Mouse (Mus musculus) neural tube, embryonic 11.5 days (tissue): ENCODE data around the gene Klhl30. TPM values are rescaled to one million over a fixed set of nuclear protein-coding genes. Genes with fewer than 3 reads are reported as not detected.

Experiments
- ATAC-seq: fragments of 200-750 bp; cut with Nextera tagmentation; 2 replicates; pipeline ENCODE4 v1.8.0; 2017; ENCODE audit warnings: moderate number of reproducible peaks, mild to moderate bottlenecking, moderate TSS enrichment, moderate library complexity; ENCODE audit not compliant: insufficient read depth, low FRiP score, low TSS enrichment
- DNase-seq: peaks from one replicate; pipeline ENCODE4 v3.0.0-alpha.2; 2015; ENCODE audit warnings: low spot score
- H3K27ac ChIP-seq: fragments of 300-500 bp; sonication (generic); 2 replicates; pipeline ENCODE4 v1.5.1; 2014; ENCODE audit warnings: low read depth, mild to moderate bottlenecking, low read length
- H3K27me3 ChIP-seq: fragments of 300-500 bp; sonication (generic); 2 replicates; pipeline ENCODE4 v1.6.1; 2014; ENCODE audit warnings: mild to moderate bottlenecking, low read length, mixed read lengths; ENCODE audit not compliant: control insufficient read depth, insufficient read depth
- H3K36me3 ChIP-seq: fragments of 300-500 bp; sonication (generic); 2 replicates; pipeline ENCODE4 v1.6.1; 2014; ENCODE audit warnings: mild to moderate bottlenecking, low read length, moderate library complexity, mixed read lengths; ENCODE audit not compliant: control insufficient read depth, insufficient read depth
- H3K4me1 ChIP-seq: fragments of 300-500 bp; sonication (generic); 2 replicates; pipeline ENCODE4 v1.6.1; 2014; ENCODE audit warnings: low read length, mixed read lengths; ENCODE audit not compliant: control insufficient read depth, insufficient read depth
- H3K4me2 ChIP-seq: fragments of 300-500 bp; sonication (generic); 2 replicates; pipeline ENCODE4 v1.6.1; 2014; ENCODE audit warnings: low read depth, mild to moderate bottlenecking, moderate library complexity
- H3K4me3 ChIP-seq: fragments of 300-500 bp; sonication (generic); 2 replicates; pipeline ENCODE4 v1.5.1; 2014; ENCODE audit warnings: low read depth, low read length
- H3K9ac ChIP-seq: fragments of 300-500 bp; sonication (generic); 2 replicates; pipeline ENCODE4 v1.6.1; 2014; ENCODE audit warnings: mild to moderate bottlenecking, low read length
- H3K9me3 ChIP-seq: fragments of 300-500 bp; sonication (generic); 2 replicates; pipeline ENCODE4 v1.6.1; 2016; ENCODE audit warnings: low read length; ENCODE audit not compliant: control insufficient read depth
- WGBS: fragments of 180-500 bp; shearing (Covaris S2); extraction: QIAGEN DNeasy Blood & Tissue Kit; methylation state at CpG from one replicate; pipeline ENCODE4 v1.1.7; 2014; 5-methylcytosine and 5-hydroxymethylcytosine counted together
- polyA plus RNA-seq: library from polyadenylated mRNA; unstranded; fragments of >200 nt; fragmentation: Nextera tagmentation; extraction: Ambion mirVana; gene quantifications from 2 replicates; pipeline ENCODE4 v1.2.1, GENCODE M21; 2014

Klhl30 gene
- polyA plus RNA-seq, 1 experiment from 2014 or later = 0.97 TPM

DNA sequence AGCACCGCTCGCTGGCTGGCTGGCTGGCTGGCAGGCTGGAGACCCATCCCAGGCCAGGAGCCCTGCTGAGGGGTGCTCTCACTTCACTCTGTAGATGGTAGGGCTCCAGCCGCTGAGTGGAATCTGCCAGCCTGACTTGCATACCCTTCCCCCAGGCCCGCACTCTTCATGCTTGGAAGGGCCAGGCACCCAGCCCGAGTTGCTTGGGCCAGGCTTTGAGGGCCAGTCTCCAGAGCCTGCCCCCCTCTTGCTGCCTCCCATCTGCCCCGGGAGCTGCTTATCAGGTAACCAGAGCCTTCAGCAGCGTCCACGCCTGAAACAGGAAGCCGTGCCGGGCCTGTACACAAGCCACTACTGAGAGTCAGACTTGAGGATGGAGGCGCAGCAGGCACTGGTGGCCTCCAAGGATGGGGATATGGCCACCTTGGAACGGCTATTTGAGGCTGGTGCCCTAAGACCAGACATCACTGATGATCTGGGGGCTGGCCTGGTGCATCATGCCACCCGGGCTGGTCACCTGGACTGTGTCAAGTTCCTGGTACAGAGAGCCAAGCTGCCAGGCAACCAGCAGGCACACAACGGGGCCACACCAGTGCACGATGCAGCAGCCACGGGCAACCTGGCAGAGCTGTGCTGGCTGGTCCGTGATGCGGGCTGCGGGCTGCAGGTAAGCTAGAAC, 28.9 kb upstream of the Klhl30 start, which contains the start of gene Espnl:
Gene Espnl, plus strand, starts transcription at position 316 of the 679 bp plus-strand sequence.
- ATAC-seq (no peak), DNase-seq (no peak)
- 84% methylated on average over 19 of the region's 19 CpGs for WGBS
- H3K27me3 ChIP-seq = no peaks in the 10 kb centered on the region
- H3K4me1 ChIP-seq = no peaks in the 10 kb centered on the region
- no peaks in the 10 kb centered on the region for H3K9me3 ChIP-seq
- no peak within 1 kb of the TSS for H3K4me2 ChIP-seq
- H3K36me3 ChIP-seq = no peaks in the 10 kb centered on the region
- no peak within 1 kb of the TSS for H3K9ac ChIP-seq
- no peak within 1 kb of the TSS for H3K27ac ChIP-seq
- H3K4me3 ChIP-seq = no peak within 1 kb of the TSS

DNA sequence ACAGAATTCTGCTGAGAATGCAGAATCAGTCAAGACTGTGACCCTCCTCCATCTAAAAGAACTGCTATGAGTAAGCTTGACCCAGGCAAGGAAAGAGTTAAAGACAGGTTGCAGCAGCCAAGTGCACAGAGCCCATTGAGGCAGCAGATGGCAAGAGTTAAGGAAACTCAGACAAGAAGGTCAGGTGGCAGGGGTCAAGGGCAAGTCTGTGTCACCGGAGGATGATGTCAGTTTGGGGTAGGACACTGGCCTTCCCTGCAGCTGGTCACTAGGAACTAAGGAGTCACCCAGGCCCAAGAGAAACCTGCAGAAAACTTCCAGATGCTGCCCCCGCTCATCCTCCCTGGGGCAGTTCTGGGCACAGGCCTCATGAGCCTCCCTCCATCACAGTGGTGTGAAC, 26.2 kb upstream of the Klhl30 start:
- Histone ChIP-seq H3K36me3 (no peaks in the 10 kb centered on the region), H3K27me3 (no peaks in the 10 kb centered on the region), H3K9me3 (no peaks in the 10 kb centered on the region), H3K4me1 (no peaks in the 10 kb centered on the region), H3K4me3 (no peak overlapping the region), H3K4me2 (no peak overlapping the region), H3K9ac (no peak overlapping the region), H3K27ac (no peak overlapping the region)
- DNase-seq (no peak), ATAC-seq (no peak)
- WGBS = 80% methylated on average over 2 of the region's 2 CpGs

DNA sequence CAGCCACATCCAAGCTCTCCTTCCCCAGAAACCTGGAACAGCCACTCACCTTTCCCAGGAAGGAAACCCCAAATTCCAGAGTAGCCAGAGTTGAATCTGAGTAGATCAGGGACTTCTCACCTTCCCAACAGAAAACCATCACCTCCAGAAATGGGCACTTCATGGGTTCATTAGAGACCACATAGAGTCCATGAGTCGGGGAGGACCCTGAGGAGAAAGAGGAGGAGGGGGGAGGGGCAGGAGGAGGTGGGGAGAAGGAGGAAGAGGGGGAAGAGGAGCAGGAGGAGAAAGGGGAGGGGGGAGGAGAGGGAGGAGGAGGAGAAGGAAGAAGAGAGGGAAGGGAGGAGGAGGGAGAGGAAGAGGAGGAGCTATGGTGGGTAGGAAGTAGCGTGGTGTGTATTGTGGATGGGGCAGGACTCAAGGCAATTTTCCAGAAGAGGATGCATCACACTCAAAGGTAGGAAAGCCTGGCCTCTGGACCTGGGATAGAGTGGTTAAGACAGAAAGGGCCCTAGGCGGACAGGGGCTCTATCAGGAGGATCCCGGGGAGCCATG, 25.3 kb upstream of the Klhl30 start:
- no peak for ATAC-seq
- no peak for DNase-seq
- H3K36me3 ChIP-seq = no peaks in the 10 kb centered on the region
- H3K9ac ChIP-seq = no peak overlapping the region
- H3K4me2 ChIP-seq = no peak overlapping the region
- H3K4me3 ChIP-seq = no peak overlapping the region
- H3K27ac ChIP-seq = no peak overlapping the region
- H3K9me3 ChIP-seq = no peaks in the 10 kb centered on the region
- H3K4me1 ChIP-seq = no peaks in the 10 kb centered on the region
- 88% methylated on average over 4 of the region's 4 CpGs for WGBS
- no peaks in the 10 kb centered on the region for H3K27me3 ChIP-seq

DNA sequence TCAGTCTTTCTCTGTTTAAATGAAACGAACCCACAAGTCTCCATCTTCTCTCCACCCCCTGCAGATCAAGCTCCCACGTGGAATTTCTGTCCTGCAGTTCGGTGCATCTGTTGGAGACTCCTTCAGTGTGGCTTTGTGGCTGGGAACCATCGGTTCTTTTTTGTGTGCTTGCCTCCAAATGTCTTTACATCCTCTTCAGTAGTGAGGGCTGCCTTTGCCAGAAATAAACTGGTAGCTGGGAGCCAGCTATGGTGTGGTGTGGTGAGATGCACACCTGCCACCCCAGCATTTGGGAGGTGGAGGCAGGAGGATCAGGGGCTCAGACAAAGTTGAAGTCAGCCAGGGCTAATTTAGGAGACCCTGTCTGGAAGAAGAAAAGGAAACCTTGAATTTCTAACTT, 18.7 kb upstream of the Klhl30 start:
- Histone ChIP-seq H3K4me1 (no peaks in the 10 kb centered on the region), H3K4me2 (no peak overlapping the region), H3K27me3 (no peaks in the 10 kb centered on the region), H3K27ac (no peak overlapping the region), H3K36me3 (no peaks in the 10 kb centered on the region), H3K9me3 (no peaks in the 10 kb centered on the region), H3K4me3 (no peak overlapping the region), H3K9ac (no peak overlapping the region)
- DNase-seq = no peak
- 54% methylated on average over 4 of the region's 4 CpGs for WGBS
- ATAC-seq = no peak

DNA sequence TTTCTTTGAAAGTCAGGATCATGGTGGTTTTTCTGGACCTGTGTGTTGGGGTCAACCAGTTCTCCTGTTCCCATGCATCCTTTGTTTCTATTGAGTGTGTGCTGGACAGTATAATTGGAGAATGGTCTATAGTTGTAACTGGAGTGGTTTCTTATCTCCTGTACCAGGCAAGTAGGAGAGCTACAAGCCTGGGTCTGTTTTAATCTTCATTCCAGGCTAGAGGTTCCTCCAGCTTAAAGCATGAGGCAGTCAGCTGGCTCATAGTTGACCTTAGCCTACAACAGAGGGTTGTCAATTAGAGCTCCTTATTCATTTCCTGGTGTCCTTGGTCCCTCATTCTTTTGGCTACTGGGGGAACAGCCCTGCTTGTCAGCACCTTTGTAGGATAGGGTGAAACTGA, 17.2 kb upstream of the Klhl30 start:
- no peak for ATAC-seq

DNA sequence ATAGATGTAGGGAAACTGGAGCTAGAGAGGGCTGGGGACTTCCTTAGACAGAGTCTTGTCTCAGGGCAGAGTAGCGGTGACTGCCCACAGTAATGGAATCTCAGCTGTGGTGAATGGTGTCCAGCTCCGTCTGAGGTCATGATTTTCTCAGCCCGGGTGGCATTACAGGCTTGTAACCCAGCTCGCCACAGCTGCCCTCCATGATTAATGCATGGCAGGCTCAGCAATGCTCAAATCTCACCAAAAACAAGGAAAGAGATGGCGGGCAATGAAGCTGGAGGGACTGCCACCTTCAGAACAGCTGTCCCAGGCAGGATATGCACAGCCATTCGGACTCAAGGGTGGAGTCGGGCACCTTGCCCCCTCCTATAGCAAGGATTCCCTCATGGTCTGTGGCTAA, 13.5 kb upstream of the Klhl30 start:
- no peak overlapping the region for H3K4me3 ChIP-seq
- H3K4me1 ChIP-seq = no peaks in the 10 kb centered on the region
- ATAC-seq (no peak), DNase-seq (no peak)
- whole genome bisulfite sequencing = 90% methylated on average over 7 of the region's 7 CpGs
- no peak overlapping the region for H3K9ac ChIP-seq
- no peak overlapping the region for H3K4me2 ChIP-seq
- H3K27me3 ChIP-seq = no peaks in the 10 kb centered on the region
- no peaks in the 10 kb centered on the region for H3K36me3 ChIP-seq
- no peak overlapping the region for H3K27ac ChIP-seq
- no peaks in the 10 kb centered on the region for H3K9me3 ChIP-seq

More for the DNA sequence above, 17.2 kb upstream of the Klhl30 start:
- Histone ChIP-seq H3K4me3 (no peak overlapping the region), H3K36me3 (no peaks in the 10 kb centered on the region), H3K27me3 (no peaks in the 10 kb centered on the region), H3K4me2 (no peak overlapping the region), H3K9me3 (no peaks in the 10 kb centered on the region), H3K27ac (no peak overlapping the region), H3K9ac (no peak overlapping the region), H3K4me1 (no peaks in the 10 kb centered on the region)
- DNase-seq = no peak

DNA sequence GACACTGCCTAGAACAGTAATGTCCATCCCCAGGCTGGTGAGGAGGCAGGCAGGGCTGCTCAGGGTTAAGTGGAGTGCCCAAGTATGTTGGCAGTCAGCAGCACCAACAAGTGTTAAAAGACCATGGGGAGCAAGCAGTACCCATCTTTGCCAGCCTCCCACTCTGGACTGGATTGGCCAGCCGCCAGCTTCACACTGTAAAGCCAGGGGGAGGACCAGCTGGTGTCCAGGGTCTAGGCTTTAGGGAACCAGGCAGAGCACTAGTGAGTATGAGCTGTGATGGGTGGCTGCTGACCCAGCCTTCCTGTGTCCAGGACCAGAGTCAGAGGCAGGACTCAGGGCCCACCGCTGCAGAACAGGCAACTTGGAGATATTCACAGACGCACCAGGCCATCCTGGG, 6.8 kb upstream of the Klhl30 start:
- DNase-seq (no peak), ATAC-seq (no peak)
- no peak overlapping the region for H3K4me3 ChIP-seq
- no peaks in the 10 kb centered on the region for H3K36me3 ChIP-seq
- no peaks in the 10 kb centered on the region for H3K9me3 ChIP-seq
- no peak overlapping the region for H3K9ac ChIP-seq
- H3K27ac ChIP-seq = no peak overlapping the region
- no peak overlapping the region for H3K4me2 ChIP-seq
- H3K27me3 ChIP-seq = peaks cover 34% of the 10 kb centered on the region
- peaks cover 8% of the 10 kb centered on the region for H3K4me1 ChIP-seq
- WGBS = 70% methylated on average over 3 of the region's 3 CpGs

DNA sequence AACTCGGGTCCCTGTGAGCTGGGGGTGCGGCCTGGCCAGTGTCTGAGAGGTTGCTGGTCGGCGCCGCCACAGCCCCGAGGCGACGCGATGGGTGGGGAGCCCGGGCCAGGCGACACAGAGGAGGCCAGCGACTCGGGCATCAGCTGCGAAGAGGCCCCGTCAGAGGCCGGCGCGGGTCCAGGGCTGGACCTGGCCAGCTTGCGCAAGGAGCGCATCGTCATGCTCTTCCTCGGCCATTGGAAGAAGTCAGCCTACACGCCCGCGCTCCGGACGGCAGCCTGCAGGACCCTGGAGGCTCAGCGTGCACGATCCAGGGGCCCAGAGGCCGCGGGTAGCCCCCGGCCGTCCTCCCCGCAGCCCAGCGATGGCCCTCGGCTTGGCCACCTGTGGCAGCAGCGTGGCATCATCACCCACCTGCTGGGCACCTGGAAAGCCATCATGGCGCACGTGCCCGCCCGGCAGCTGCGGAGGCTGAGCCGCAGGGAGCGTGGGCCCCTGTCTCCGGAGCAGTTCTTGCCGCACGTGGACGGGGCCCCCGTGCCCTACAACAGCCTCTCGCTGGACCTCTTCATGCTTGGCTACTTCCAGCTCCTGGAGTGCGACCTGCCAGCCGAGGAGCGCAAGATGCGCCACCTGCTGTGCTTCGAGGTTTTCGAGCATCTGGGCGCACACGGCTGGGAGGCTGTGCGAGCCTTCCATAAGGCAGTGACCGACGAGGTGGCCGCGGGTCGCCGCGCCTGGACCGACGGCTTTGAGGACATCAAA, 5.7 kb upstream of the Klhl30 start:
- no peaks in the 10 kb centered on the region for H3K36me3 ChIP-seq
- no peak overlapping the region for H3K9ac ChIP-seq
- H3K4me2 ChIP-seq = peak overlapping the region; percentile 35
- ATAC-seq (no peak), DNase-seq (peak; percentile 41)
- peak overlapping the region; percentile 18 for H3K4me3 ChIP-seq
- H3K27ac ChIP-seq = no peak overlapping the region
- H3K27me3 ChIP-seq = peaks cover 34% of the 10 kb centered on the region
- no peaks in the 10 kb centered on the region for H3K9me3 ChIP-seq
- WGBS = 2% methylated on average over 68 of the region's 68 CpGs
- peaks cover 8% of the 10 kb centered on the region for H3K4me1 ChIP-seq

DNA sequence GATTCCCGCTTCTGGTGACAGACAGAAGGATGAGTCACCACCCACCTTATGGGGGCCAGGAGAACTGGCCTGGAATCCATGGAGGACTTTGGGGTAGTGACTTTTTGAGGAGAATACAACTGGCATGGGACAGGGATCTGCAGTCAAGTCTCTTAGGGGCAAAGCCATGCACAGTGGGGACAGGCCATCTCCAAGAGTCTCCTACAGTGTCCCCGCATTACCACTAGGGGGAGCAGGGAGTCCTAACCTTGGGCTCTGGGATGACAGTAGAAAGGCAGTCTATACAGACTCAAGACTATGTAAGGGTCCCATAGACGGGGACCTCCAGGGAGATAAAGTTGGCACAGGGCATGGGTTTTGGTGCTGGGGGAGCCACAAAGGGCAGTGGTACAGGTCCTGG, 3.9 kb upstream of the Klhl30 start:
- H3K4me1 ChIP-seq = peaks cover 8% of the 10 kb centered on the region
- no peak overlapping the region for H3K4me2 ChIP-seq
- no peak overlapping the region for H3K9ac ChIP-seq
- no peaks in the 10 kb centered on the region for H3K36me3 ChIP-seq
- peaks cover 34% of the 10 kb centered on the region for H3K27me3 ChIP-seq
- DNase-seq (peak; percentile 71), ATAC-seq (peak; percentile 65; the same call in 1 of the 2 replicates)
- WGBS = 29% methylated on average over 3 of the region's 3 CpGs
- no peak overlapping the region for H3K4me3 ChIP-seq
- no peaks in the 10 kb centered on the region for H3K9me3 ChIP-seq
- no peak overlapping the region for H3K27ac ChIP-seq
